In the genomic region with DNA sequence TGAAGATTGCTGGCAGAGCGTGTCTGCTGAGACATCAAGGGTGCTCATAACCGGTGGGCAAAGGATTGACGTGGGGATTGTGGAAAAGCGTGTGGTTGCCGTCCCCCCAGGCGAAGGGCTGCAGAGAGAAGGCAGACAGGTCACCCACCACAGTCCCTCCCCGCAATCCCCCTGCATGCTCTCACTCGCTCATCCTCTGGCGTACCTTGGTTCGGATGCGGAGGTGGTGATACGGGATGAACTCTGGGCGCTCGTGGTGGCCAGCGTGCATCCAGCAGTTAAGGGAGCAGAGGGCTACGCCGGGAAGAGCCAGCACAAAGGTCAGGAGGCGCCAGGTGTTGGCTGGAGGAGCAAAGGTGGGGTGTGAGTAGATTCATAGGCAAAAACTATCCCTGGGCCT, we compare ENCODE assay signal across 25 mouse cellular contexts. TPM values are rescaled to one million over a fixed set of nuclear protein-coding genes. Genes with fewer than 3 reads are reported as not detected.
DNase-seq lines count a peak whose midpoint lies in the region; ATAC-seq and TF ChIP-seq lines count a peak whose summit lies in the region.
"Had no signal": no experiment of that assay in that cellular context is flagged by ENCODE, and none has a peak within 500 bp of the region (broad histone marks: within the 10 kb centered on the region; RNA-seq: fewer than 3 reads in every experiment).

No protein-coding gene starts in this region.

- H3K36me3 ChIP-seq in heart, embryonic 10.5 days, result peaks cover 4% of the 10 kb centered on the region; the same call in 1 of the 2 replicates
- no peaks in the 10 kb centered on the region for H3K36me3 ChIP-seq in CH12.LX (replicated peaks in 1 of 2; ENCODE audit: control insufficient read depth in 1 of 2, insufficient read depth in 1 of 2, low read length in 1 of 2)
- peaks cover 5% of the 10 kb centered on the region; the same call in 1 of the 2 replicates for H3K36me3 ChIP-seq in heart, embryonic 14.5 days (ENCODE audit: control insufficient read depth, insufficient read depth, low read length)
- H3K36me3 ChIP-seq: embryonic facial prominence, embryonic 13.5 days; G1E; hindbrain, embryonic 15.5 days; intestine, embryonic 15.5 days had no signal

- 66% methylated on average over 18 of the region's 18 CpGs for WGBS in heart, embryonic 10.5 days
- WGBS in heart, embryonic 14.5 days, result 45% methylated on average over 18 of the region's 18 CpGs

- H3K4me1 ChIP-seq in heart, embryonic 10.5 days, result peaks cover 4% of the 10 kb centered on the region; the same call in 1 of the 2 replicates
- no peaks in the 10 kb centered on the region; a peak in 1 of 4 replicates for H3K4me1 ChIP-seq in CH12.LX (ENCODE audit: control insufficient read depth in 1 of 2, insufficient read depth in 2 of 2)
- H3K4me1 ChIP-seq in heart, embryonic 14.5 days (ENCODE audit: control insufficient read depth in 2 of 2, insufficient read depth in 2 of 2, low read length in 2 of 2), result peaks cover 3 to 7% of the 10 kb centered on the region in 2 experiments; a peak in 3 of 4 replicates
- H3K4me1 ChIP-seq: forebrain, embryonic 13.5 days; hindbrain, embryonic 15.5 days; intestine, embryonic 15.5 days had no signal

- peak overlapping the region; percentile 90 for H3K27ac ChIP-seq in heart, embryonic 10.5 days
- H3K27ac ChIP-seq in CH12.LX (ENCODE audit: insufficient read depth, low read depth), result no peak overlapping the region
- peak overlapping the region; percentile 71 to 92 for H3K27ac ChIP-seq in heart, embryonic 14.5 days (replicated peaks in 1 of 2; ENCODE audit: control insufficient read depth in 1 of 2, insufficient read depth in 1 of 2, low read depth in 2 of 2, low read length in 2 of 2)
- H3K27ac ChIP-seq: embryonic facial prominence, embryonic 13.5 days; forebrain, embryonic 13.5 days; hindbrain, embryonic 15.5 days; intestine, embryonic 15.5 days had no signal

- 0 out of 2 replicates have a peak, but pooled peaks have one; percentile 23 for ATAC-seq in heart, embryonic 14.5 days (ENCODE audit: insufficient number of reproducible peaks, insufficient read depth, low FRiP score, low read depth)
- ATAC-seq: activated CD4-positive, CD25-positive, alpha-beta regulatory T cell, adult 4 months; forebrain, embryonic 13.5 days; intestine, embryonic 15.5 days had no signal

- no peak for TF ChIP-seq EP300 in CH12.LX (IDR thresholded peaks at IDR 0.05; ENCODE audit: low read length)

- TF ChIP-seq POLR2A in CH12.LX (IDR thresholded peaks at IDR 0.05; ENCODE audit: low read depth, low read length), result no peak

- TF ChIP-seq CTCF in CH12.LX (conservative IDR thresholded peaks at IDR 0.05 in 1 of 2, IDR thresholded peaks at IDR 0.05 in 1 of 2; ENCODE audit: low read depth in 2 of 2, low read length in 2 of 2), result no peak

- intact Hi-C loops in heart, postnatal 36 days (cut with DNase I), result loop anchor here (5.0 to 10.0 kb wide), 2 partner anchors 213 to 411 kb away; a partner anchor contains a TSS

- in situ Hi-C loops in CH12.LX (cut with MboI; ENCODE audit: low pct_ligation_motif_present, low pct_unique_long_range_greater_than_20kb, low sequenced_read_pairs), result loop anchor here (10.0 kb wide), 1 partner anchor 211 kb away; a partner anchor contains a TSS

- H3K9me3 ChIP-seq in heart, embryonic 10.5 days, result no peaks in the 10 kb centered on the region
- H3K9me3 ChIP-seq in CH12.LX (replicated peaks; ENCODE audit: low read length), result no peaks in the 10 kb centered on the region
- H3K9me3 ChIP-seq in heart, embryonic 14.5 days (ENCODE audit: control insufficient read depth, low read length), result no peaks in the 10 kb centered on the region
- H3K9me3 ChIP-seq: embryonic facial prominence, embryonic 13.5 days; forebrain, embryonic 13.5 days; G1E; hindbrain, embryonic 15.5 days; intestine, embryonic 15.5 days had no signal

- no peak for DNase-seq in heart, embryonic 10.5 days (ENCODE audit: low spot score)
- DNase-seq in heart, adult 18-20 months, result no peak
- DNase-seq in CH12.LX (ENCODE audit: extremely low read depth), result no peak
- DNase-seq in heart, postnatal 36 days, result peak; percentile 10 to 29
- no peak for DNase-seq in layer of hippocampus, adult 11-12 months (ENCODE audit: low spot score)
- DNase-seq in left cerebral cortex, adult 11 months (ENCODE audit: low spot score), result no peak
- DNase-seq: adrenal gland, adult 8-10 months; cerebellum, adult 2 months; cerebellum, postnatal 25 days; embryo, embryonic 11 days; kidney, adult 8-10 months; kidney, postnatal 10 days; lung, postnatal 14 days had no signal

- TF ChIP-seq RAD21 in CH12.LX (IDR thresholded peaks at IDR 0.05; ENCODE audit: low read depth, low read length), result no peak

- peak overlapping the region; percentile 29 for H3K9ac ChIP-seq in CH12.LX (ENCODE audit: insufficient read depth, low read depth)
- peak overlapping the region; percentile 83 for H3K9ac ChIP-seq in heart, embryonic 14.5 days (ENCODE audit: low read length)
- H3K9ac ChIP-seq: embryonic facial prominence, embryonic 13.5 days; forebrain, embryonic 13.5 days; hindbrain, embryonic 15.5 days; intestine, embryonic 15.5 days had no signal

- dilution Hi-C loops in CH12.LX (cut with MboI; ENCODE audit: extremely low pct_ligation_motif_present, extremely low pct_unique_long_range_greater_than_20kb, low sequenced_read_pairs), result no loop called here

- no peak overlapping the region for H3K4me2 ChIP-seq in CH12.LX (ENCODE audit: insufficient read depth, low read depth, poor library complexity, severe bottlenecking)
- H3K4me2 ChIP-seq in heart, embryonic 14.5 days (ENCODE audit: low read length), result peak overlapping the region; percentile 64
- H3K4me2 ChIP-seq: embryonic facial prominence, embryonic 13.5 days; forebrain, embryonic 13.5 days; hindbrain, embryonic 15.5 days; intestine, embryonic 15.5 days; midbrain, embryonic 11.5 days had no signal

- H3K79me2 ChIP-seq in CH12.LX (replicated peaks; ENCODE audit: control insufficient read depth, extremely low read depth, insufficient read depth, poor library complexity, severe bottlenecking), result no peaks in the 10 kb centered on the region

- H3K4me3 ChIP-seq in heart, embryonic 10.5 days, result peak overlapping the region; percentile 59
- peak overlapping the region in 1 of 3 experiments; percentile 23 for H3K4me3 ChIP-seq in CH12.LX (replicated peaks in 1 of 3; ENCODE audit: low read depth in 2 of 3, low read length in 2 of 3, poor library complexity in 1 of 3)
- H3K4me3 ChIP-seq in heart, embryonic 14.5 days (ENCODE audit: control insufficient read depth in 1 of 2, insufficient read depth in 1 of 2, low read depth in 1 of 2, low read length in 2 of 2), result peak overlapping the region; percentile 48 to 57
- H3K4me3 ChIP-seq: embryonic facial prominence, embryonic 13.5 days; erythroblast, embryonic 14.5 days; forebrain, embryonic 13.5 days; hindbrain, embryonic 15.5 days; intestine, embryonic 15.5 days had no signal

- no peaks in the 10 kb centered on the region for H3K27me3 ChIP-seq in heart, embryonic 10.5 days (ENCODE audit: insufficient read depth, poor library complexity, severe bottlenecking)
- peaks cover 19% of the 10 kb centered on the region for H3K27me3 ChIP-seq in CH12.LX (replicated peaks)
- no peaks in the 10 kb centered on the region for H3K27me3 ChIP-seq in heart, embryonic 14.5 days (ENCODE audit: control insufficient read depth, insufficient read depth, low read length)
- H3K27me3 ChIP-seq: embryonic facial prominence, embryonic 13.5 days; forebrain, embryonic 13.5 days; hindbrain, embryonic 15.5 days; intestine, embryonic 15.5 days had no signal

TF ChIP-seq in CH12.LX, 34 proteins besides CTCF, POLR2A, EP300 and RAD21:
- TF ChIP-seq UBTF (IDR thresholded peaks at IDR 0.05; ENCODE audit: low read depth, low read length), result no peak

RNA-seq across cellular contexts. Expression of a gene that starts 0.5 kb away (rescaled TPM):
- polyA plus RNA-seq in heart, embryonic 10.5 days (2016; fragmentation: Nextera tagmentation; extraction: Ambion mirVana), result 258 and 459 TPM in 2 replicates
- total RNA-seq in heart, adult 18-20 months (2021), result 1,000 to 10,000 TPM; 2,762 to 2,913 TPM
- total RNA-seq in CH12.LX (2012; rRNA removed) (1.0 and 4.1 TPM in 2 replicates), CH12.LX (2014; rRNA removed) (0.43 and 1.1 TPM in 2 replicates)
- 0.70 and 0.98 TPM in 2 replicates for polyA plus RNA-seq in CH12.LX (2012; ENCODE audit: insufficient read length, low read depth)
- polyA plus RNA-seq in heart, embryonic 14.5 days (2014; fragmentation: Nextera tagmentation; extraction: Ambion mirVana), result 917 and 1,008 TPM in 2 replicates
- 1,000 to 10,000 TPM; 2,318 to 2,864 TPM for total RNA-seq in heart, postnatal 36 days (2021)
- total RNA-seq: neutrophil, adult 5-6 weeks had no signal
- polyA plus RNA-seq: activated CD4-positive, CD25-positive, alpha-beta regulatory T cell, adult 4 months; erythroblast, embryonic 14.5 days; forebrain, embryonic 13.5 days; midbrain, embryonic 11.5 days had no signal

RNA-seq across cellular contexts. Expression of a gene that starts 31.4 kb away (rescaled TPM):
- polyA plus RNA-seq in heart, embryonic 10.5 days (2016; fragmentation: Nextera tagmentation; extraction: Ambion mirVana), result 16.6 and 17.5 TPM in 2 replicates
- 1 to 10 TPM; 7.4 to 8.6 TPM for total RNA-seq in heart, adult 18-20 months (2021)
- 10.7 and 11.6 TPM in 2 replicates for total RNA-seq in CH12.LX (2012; rRNA removed)
- 5.0 and 6.0 TPM in 2 replicates for total RNA-seq in CH12.LX (2014; rRNA removed)
- polyA plus RNA-seq in CH12.LX (2012; ENCODE audit: insufficient read length, low read depth), result 12.2 and 14.4 TPM in 2 replicates
- polyA plus RNA-seq in heart, embryonic 14.5 days (2014; fragmentation: Nextera tagmentation; extraction: Ambion mirVana), result 8.2 and 8.5 TPM in 2 replicates
- 1 to 10 TPM; 7.4 to 8.4 TPM for total RNA-seq in heart, postnatal 36 days (2021)

RNA-seq across cellular contexts. Expression of a gene that starts 32.1 kb away (rescaled TPM):
- polyA plus RNA-seq in heart, embryonic 10.5 days (2016; fragmentation: Nextera tagmentation; extraction: Ambion mirVana), result 7.1 and 7.2 TPM in 2 replicates
- total RNA-seq in heart, adult 18-20 months (2021), result 1 to 10 TPM; 2.6 to 2.8 TPM
- total RNA-seq in CH12.LX (2012; rRNA removed) (3.2 TPM in 2 replicates), CH12.LX (2014; rRNA removed) (2.1 and 2.2 TPM in 2 replicates)
- polyA plus RNA-seq in CH12.LX (2012; ENCODE audit: insufficient read length, low read depth), result 1.7 and 2.1 TPM in 2 replicates
- polyA plus RNA-seq in heart, embryonic 14.5 days (2014; fragmentation: Nextera tagmentation; extraction: Ambion mirVana), result 6.4 and 7.4 TPM in 2 replicates
- total RNA-seq in heart, postnatal 36 days (2021), result 1 to 10 TPM; 2.9 to 4.2 TPM

RNA-seq across cellular contexts. Expression of a gene that starts 40.9 kb away (rescaled TPM):
- 144 and 202 TPM in 2 replicates for polyA plus RNA-seq in heart, embryonic 10.5 days (2016; fragmentation: Nextera tagmentation; extraction: Ambion mirVana)
- 10 to 100 TPM; 13.2 to 13.8 TPM for total RNA-seq in heart, adult 18-20 months (2021)
- 0.17 TPM in 1 of 2 replicates, not detected in the other for total RNA-seq in CH12.LX (2012; rRNA removed)
- total RNA-seq in CH12.LX (2014; rRNA removed), result not detected in 2 replicates
- polyA plus RNA-seq in CH12.LX (2012; ENCODE audit: insufficient read length, low read depth), result 0.36 and 0.55 TPM in 2 replicates
- 147 and 153 TPM in 2 replicates for polyA plus RNA-seq in heart, embryonic 14.5 days (2014; fragmentation: Nextera tagmentation; extraction: Ambion mirVana)
- 10 to 100 TPM; 17.4 to 20.8 TPM for total RNA-seq in heart, postnatal 36 days (2021)

RNA-seq across cellular contexts. Expression of a gene that starts 51.5 kb away (rescaled TPM):
- not detected in 2 replicates for polyA plus RNA-seq in heart, embryonic 10.5 days (2016; fragmentation: Nextera tagmentation; extraction: Ambion mirVana)
- total RNA-seq in heart, adult 18-20 months (2021), result not detected
- not detected in 2 replicates for total RNA-seq in CH12.LX (2012; rRNA removed)
- total RNA-seq in CH12.LX (2014; rRNA removed), result not detected in 2 replicates
- polyA plus RNA-seq in CH12.LX (2012; ENCODE audit: insufficient read length, low read depth), result not detected in 2 replicates
- polyA plus RNA-seq in heart, embryonic 14.5 days (2014; fragmentation: Nextera tagmentation; extraction: Ambion mirVana), result 0.44 and 0.45 TPM in 2 replicates
- 1 to 10 TPM in 1 of 2 experiments, under 1 TPM in 1; 0.36 to 1.2 TPM for total RNA-seq in heart, postnatal 36 days (2021)
- total RNA-seq: G1E had no signal
- polyA plus RNA-seq: embryonic facial prominence, embryonic 13.5 days; erythroblast, embryonic 14.5 days; forebrain, embryonic 13.5 days; hindbrain, embryonic 15.5 days; intestine, embryonic 15.5 days; limb, embryonic 11.5 days; midbrain, embryonic 11.5 days; stomach, embryonic 16.5 days had no signal

Comparison
In these comparisons a context has a peak if more than half of its experiments do, and no peak if none do; other contexts are left out.
1. DNase-seq: peak in heart, postnatal 36 days (2 of 2); none in heart, embryonic 10.5 days (single experiment), heart, adult 18-20 months (0 of 2), CH12.LX (single experiment), layer of hippocampus, adult 11-12 months (single experiment) and left cerebral cortex, adult 11 months (single experiment).
2. RNA of a gene that starts 0.5 kb away (total RNA-seq): 2,762 to 2,913 TPM in heart, adult 18-20 months and 2,318 to 2,864 TPM in heart, postnatal 36 days; 0.43 to 4.1 TPM in CH12.LX; every median in the first group is over 100 times any median in the second.